Mouse (Mus musculus): Measurements from ENCODE around the gene Kcnip1.
A peak's percentile ranks its signal among the peaks of the same experiment; 100 is the strongest.

The Kcnip1 gene

GRCm38 (mm10) chr11:33943565-33943964 is 49.4 kb downstream of the Kcnip1 start:
- no peak for DNase-seq (ENCODE audit: extremely low read depth, insufficient read length, low spot score)

GRCm38 (mm10) chr11:33939456-33940113 is 53.4 kb downstream of the Kcnip1 start:
- no peak for DNase-seq (ENCODE audit: extremely low read depth, insufficient read length, low spot score)

GRCm38 (mm10) chr11:33938561-33939274 is 54.2 kb downstream of the Kcnip1 start:
- DNase-seq (ENCODE audit: extremely low read depth, insufficient read length, low spot score) = no peak

GRCm38 (mm10) chr11:33937641-33938040 is 55.3 kb downstream of the Kcnip1 start:
- no peak for DNase-seq (ENCODE audit: extremely low read depth, insufficient read length, low spot score)

- no peak for DNase-seq (ENCODE audit: extremely low read depth, insufficient read length, low spot score)
These were observed 58.7 kb downstream of the Kcnip1 start for GRCm38 (mm10) chr11:33934286-33934685.

GRCm38 (mm10) chr11:33932386-33933111 is 60.4 kb downstream of the Kcnip1 start:
- no peak for DNase-seq (ENCODE audit: extremely low read depth, insufficient read length, low spot score)

- DNase-seq (ENCODE audit: extremely low read depth, insufficient read length, low spot score) = no peak
These were observed 61.0 kb downstream of the Kcnip1 start for GRCm38 (mm10) chr11:33931836-33932385.

GRCm38 (mm10) chr11:33929412-33929811 is 63.5 kb downstream of the Kcnip1 start:
- DNase-seq (ENCODE audit: extremely low read depth, insufficient read length, low spot score) = no peak

GRCm38 (mm10) chr11:33928658-33929057 is 64.3 kb downstream of the Kcnip1 start:
- DNase-seq (ENCODE audit: extremely low read depth, insufficient read length, low spot score) = no peak

- DNase-seq (ENCODE audit: extremely low read depth, insufficient read length, low spot score) = no peak
These were observed 65.1 kb downstream of the Kcnip1 start for GRCm38 (mm10) chr11:33927836-33928235.

GRCm38 (mm10) chr11:33927321-33927720 is 65.6 kb downstream of the Kcnip1 start:
- DNase-seq (ENCODE audit: extremely low read depth, insufficient read length, low spot score) = no peak

GRCm38 (mm10) chr11:33926551-33926950 is 66.4 kb downstream of the Kcnip1 start:
- DNase-seq (ENCODE audit: extremely low read depth, insufficient read length, low spot score) = no peak

GRCm38 (mm10) chr11:33925778-33926177 is 67.2 kb downstream of the Kcnip1 start:
- no peak for DNase-seq (ENCODE audit: extremely low read depth, insufficient read length, low spot score)

GRCm38 (mm10) chr11:33923031-33923430 is 69.9 kb downstream of the Kcnip1 start:
- no peak for DNase-seq (ENCODE audit: extremely low read depth, insufficient read length, low spot score)

GRCm38 (mm10) chr11:33921451-33921850 is 71.5 kb downstream of the Kcnip1 start:
- no peak for DNase-seq (ENCODE audit: extremely low read depth, insufficient read length, low spot score)

GRCm38 (mm10) chr11:33919826-33920225 is 73.1 kb downstream of the Kcnip1 start:
- DNase-seq (ENCODE audit: extremely low read depth, insufficient read length, low spot score) = no peak

- no peak for DNase-seq (ENCODE audit: extremely low read depth, insufficient read length, low spot score)
These were observed 74.5 kb downstream of the Kcnip1 start for GRCm38 (mm10) chr11:33918424-33918823.

GRCm38 (mm10) chr11:33917574-33917973 is 75.4 kb downstream of the Kcnip1 start:
- DNase-seq (ENCODE audit: extremely low read depth, insufficient read length, low spot score) = peak; percentile 33

GRCm38 (mm10) chr11:33914216-33914615 is 78.7 kb downstream of the Kcnip1 start:
- no peak for DNase-seq (ENCODE audit: extremely low read depth, insufficient read length, low spot score)

GRCm38 (mm10) chr11:33913061-33913460 is 79.9 kb downstream of the Kcnip1 start:
- DNase-seq (ENCODE audit: extremely low read depth, insufficient read length, low spot score) = no peak

- DNase-seq (ENCODE audit: extremely low read depth, insufficient read length, low spot score) = no peak
These were observed 80.8 kb downstream of the Kcnip1 start for GRCm38 (mm10) chr11:33912151-33912571.
